ENCODE assay signal across 23 mouse cellular contexts in the genomic region with DNA sequence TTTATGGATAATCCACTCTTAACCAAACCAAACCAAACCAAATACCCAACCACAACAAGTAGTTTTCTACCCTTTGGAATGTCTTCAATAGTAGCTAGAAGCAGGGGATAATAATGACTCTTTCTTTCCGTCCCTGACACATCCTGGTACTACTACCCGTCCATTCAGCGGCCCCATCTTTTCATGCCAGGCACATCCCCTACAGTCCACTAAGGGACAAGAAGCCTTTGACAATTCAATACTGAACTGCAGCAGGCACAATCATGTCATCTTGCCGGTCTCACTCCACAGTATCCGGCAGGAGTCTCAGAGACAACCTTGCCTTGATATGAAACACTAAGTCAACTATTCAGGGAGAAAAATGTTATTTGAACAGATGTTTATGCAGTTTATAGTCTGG. TPM values are rescaled to one million over a fixed set of nuclear protein-coding genes. Genes with fewer than 3 reads are reported as not detected.
A peak's percentile ranks its signal among the peaks of the same experiment; 100 is the strongest.
DNase-seq lines count a peak whose midpoint lies in the region; ATAC-seq and TF ChIP-seq lines count a peak whose summit lies in the region.
"Had no signal": no experiment of that assay in that cellular context is flagged by ENCODE, and none has a peak within 500 bp of the region (broad histone marks: within the 10 kb centered on the region; RNA-seq: fewer than 3 reads in every experiment).

No protein-coding gene starts in this region.

- WGBS in hindbrain, embryonic 14.5 days, result 75% methylated on average over 5 of the region's 5 CpGs
- WGBS in hindbrain, embryonic 10.5 days, result 86% methylated on average over 5 of the region's 5 CpGs
- WGBS in intestine, postnatal 0 days, result 62% methylated on average over 5 of the region's 5 CpGs

- no peaks in the 10 kb centered on the region for H3K36me3 ChIP-seq in hindbrain, embryonic 14.5 days (replicated peaks; ENCODE audit: control insufficient read depth, insufficient read depth)
- no peaks in the 10 kb centered on the region for H3K36me3 ChIP-seq in hindbrain, embryonic 10.5 days
- H3K36me3 ChIP-seq in intestine, postnatal 0 days (ENCODE audit: control insufficient read depth, insufficient read depth), result no peaks in the 10 kb centered on the region
- H3K36me3 ChIP-seq: embryonic facial prominence, embryonic 15.5 days; stomach, embryonic 15.5 days had no signal

- H3K9me3 ChIP-seq in hindbrain, embryonic 14.5 days (ENCODE audit: control insufficient read depth, low read length), result no peaks in the 10 kb centered on the region
- no peaks in the 10 kb centered on the region for H3K9me3 ChIP-seq in hindbrain, embryonic 10.5 days
- H3K9me3 ChIP-seq in intestine, postnatal 0 days (ENCODE audit: control insufficient read depth), result no peaks in the 10 kb centered on the region
- H3K9me3 ChIP-seq: embryonic facial prominence, embryonic 15.5 days; stomach, embryonic 15.5 days had no signal

- H3K4me2 ChIP-seq in hindbrain, embryonic 14.5 days (replicated peaks), result no peak overlapping the region
- no peak overlapping the region for H3K4me2 ChIP-seq in intestine, postnatal 0 days (replicated peaks; ENCODE audit: low read depth)
- H3K4me2 ChIP-seq: embryonic facial prominence, embryonic 15.5 days; heart, embryonic 11.5 days; stomach, embryonic 15.5 days had no signal

- no peaks in the 10 kb centered on the region for H3K4me1 ChIP-seq in hindbrain, embryonic 14.5 days (replicated peaks; ENCODE audit: control insufficient read depth, insufficient read depth, low read length)
- H3K4me1 ChIP-seq in hindbrain, embryonic 10.5 days (replicated peaks), result peaks cover 3% of the 10 kb centered on the region; the same call in 1 of the 2 replicates
- H3K4me1 ChIP-seq in intestine, postnatal 0 days (replicated peaks; ENCODE audit: control insufficient read depth, insufficient read depth, low read length), result 0 out of 2 replicates have a peak, but pooled peaks cover 3% of the 10 kb centered on the region

- no peak overlapping the region for H3K27ac ChIP-seq in hindbrain, embryonic 14.5 days
- H3K27ac ChIP-seq in hindbrain, embryonic 10.5 days, result no peak overlapping the region
- peak overlapping the region; percentile 62 for H3K27ac ChIP-seq in left cerebral cortex, adult 2 months
- no peak overlapping the region for H3K27ac ChIP-seq in intestine, postnatal 0 days (ENCODE audit: low read depth, low read length)
- H3K27ac ChIP-seq: embryonic facial prominence, embryonic 15.5 days; stomach, embryonic 15.5 days had no signal

- H3K27me3 ChIP-seq in hindbrain, embryonic 14.5 days (ENCODE audit: control insufficient read depth, insufficient read depth, low read length), result no peaks in the 10 kb centered on the region
- peaks cover 13% of the 10 kb centered on the region for H3K27me3 ChIP-seq in hindbrain, embryonic 10.5 days (ENCODE audit: insufficient read depth, poor library complexity, severe bottlenecking)
- no peaks in the 10 kb centered on the region for H3K27me3 ChIP-seq in intestine, postnatal 0 days (replicated peaks; ENCODE audit: control insufficient read depth, insufficient read depth, low read length)
- H3K27me3 ChIP-seq: embryonic facial prominence, embryonic 15.5 days had no signal

- intact Hi-C loops in left cerebral cortex, adult 2 months (cut with DNase I), result no loop called here

- H3K4me3 ChIP-seq in hindbrain, embryonic 14.5 days (replicated peaks; ENCODE audit: low read length), result no peak overlapping the region
- H3K4me3 ChIP-seq in hindbrain, embryonic 10.5 days, result no peak overlapping the region
- peak overlapping the region; percentile 19; the same call in 1 of the 2 replicates for H3K4me3 ChIP-seq in left cerebral cortex, adult 2 months
- H3K4me3 ChIP-seq in intestine, postnatal 0 days (ENCODE audit: low read depth, low read length), result no peak overlapping the region
- H3K4me3 ChIP-seq: embryonic facial prominence, embryonic 15.5 days; myocyte; stomach, embryonic 15.5 days had no signal

- TF ChIP-seq CTCF in left cerebral cortex, adult 2 months (IDR thresholded peaks at IDR 0.05), result no peak; the same call in 1 of the 2 replicates
- TF ChIP-seq CTCF in intestine, postnatal 0 days (IDR thresholded peaks at IDR 0.05; ENCODE audit: low read depth), result no peak

- no peak for DNase-seq in hindbrain, embryonic 14.5 days (ENCODE audit: low spot score)
- DNase-seq in hindbrain, embryonic 10.5 days (ENCODE audit: low spot score), result no peak
- DNase-seq in left cerebral cortex, adult 2 months (ENCODE audit: extremely low spot score in 1 of 2, low spot score in 2 of 2), result peak in 1 of 2 experiments; percentile 24
- no peak for DNase-seq in left cerebral cortex, adult 11 months (ENCODE audit: low spot score)
- DNase-seq in brain, adult 2 months (ENCODE audit: low read depth, low spot score), result peak; percentile 89
- DNase-seq in gastrocnemius, adult 18-20 months (ENCODE audit: low spot score), result no peak
- DNase-seq: adrenal gland, postnatal 10 days; embryo, embryonic 11 days; kidney, adult 18-20 months; kidney, postnatal 14 days; liver; liver, postnatal 0 days; lung, postnatal 14 days; retina, postnatal 1 day; spleen, adult 18-20 months; thymus, adult 2 months had no signal

- ATAC-seq in hindbrain, embryonic 14.5 days (ENCODE audit: low FRiP score), result peak; percentile 53; the same call in 1 of the 2 replicates
- peak; percentile 64 for ATAC-seq in intestine, postnatal 0 days
- ATAC-seq: liver, postnatal 0 days had no signal

- no peak overlapping the region for H3K9ac ChIP-seq in hindbrain, embryonic 14.5 days
- H3K9ac ChIP-seq in intestine, postnatal 0 days (ENCODE audit: low read depth, low read length), result no peak overlapping the region
- H3K9ac ChIP-seq: embryonic facial prominence, embryonic 15.5 days; liver, postnatal 0 days; stomach, embryonic 15.5 days had no signal

RNA-seq across cellular contexts. Expression of gene Gatm, which starts 5.3 kb away (rescaled TPM):
- 42.5 and 56.6 TPM in 2 replicates for polyA plus RNA-seq in hindbrain, embryonic 14.5 days (2014; fragmentation: Nextera tagmentation; extraction: Ambion mirVana)
- 10.9 and 14.5 TPM in 2 replicates for polyA plus RNA-seq in hindbrain, embryonic 10.5 days (2016; fragmentation: Nextera tagmentation; extraction: Ambion mirVana)
- 10 to 100 TPM; 51.8 to 52.0 TPM for total RNA-seq in left cerebral cortex, adult 2 months (2021)
- polyA plus RNA-seq in intestine, postnatal 0 days (2015; fragmentation: Nextera tagmentation; extraction: Ambion mirVana), result 184 and 255 TPM in 2 replicates
- total RNA-seq in gastrocnemius, adult 18-20 months (2021), result 1 to 10 TPM; 4.8 to 5.4 TPM

RNA-seq across cellular contexts. Expression of gene AA467197, which starts 31.0 kb away (rescaled TPM):
- polyA plus RNA-seq in hindbrain, embryonic 14.5 days (2014; fragmentation: Nextera tagmentation; extraction: Ambion mirVana), result 0.86 and 1.0 TPM in 2 replicates
- 0.21 and 0.47 TPM in 2 replicates for polyA plus RNA-seq in hindbrain, embryonic 10.5 days (2016; fragmentation: Nextera tagmentation; extraction: Ambion mirVana)
- total RNA-seq in left cerebral cortex, adult 2 months (2021), result under 1 TPM in 1 of 2 experiments, not detected in 1; 0.49 TPM
- 31.7 and 38.4 TPM in 2 replicates for polyA plus RNA-seq in intestine, postnatal 0 days (2015; fragmentation: Nextera tagmentation; extraction: Ambion mirVana)
- not detected for total RNA-seq in gastrocnemius, adult 18-20 months (2021)
- total RNA-seq: gastrocnemius, postnatal 4 days; heart, postnatal 25 days had no signal

Comparison
In these comparisons a context has a peak if more than half of its experiments do, and no peak if none do; other contexts are left out.
1. RNA of gene AA467197, which starts 31.0 kb away (polyA plus RNA-seq): 31.7 to 38.4 TPM in intestine, postnatal 0 days; 0.86 to 1.0 TPM in hindbrain, embryonic 14.5 days and 0.21 to 0.47 TPM in hindbrain, embryonic 10.5 days; every median in the first group is over 10 times any median in the second.